Comparison of ENCODE assay signal across 23 mouse cellular contexts in genomic region chr3:14952951-14953350, GRCm38 (mm10).
DNase-seq lines count a peak whose midpoint lies in the region; ATAC-seq and TF ChIP-seq lines count a peak whose summit lies in the region.
"Had no signal": no experiment of that assay in that cellular context is flagged by ENCODE, and none has a peak within 500 bp of the region (broad histone marks: within the 10 kb centered on the region; RNA-seq: fewer than 3 reads in every experiment).

No protein-coding gene starts in this region.

- TF ChIP-seq POLR2A in lung, adult 2 months (IDR thresholded peaks at IDR 0.05; ENCODE audit: borderline replicate concordance, extremely low read depth, low read depth, low read length) = no peak

- DNase-seq in lung, postnatal 36 days = no peak
- DNase-seq in lung, postnatal 0 days (ENCODE audit: low spot score) = no peak
- DNase-seq in lung, adult 2 months = no peak
- peak; percentile 28 for DNase-seq in ES-E14 (ENCODE audit: low read depth, low spot score)
- DNase-seq in ZHBTc4 (ENCODE audit: low read depth, low spot score) = peak; percentile 40
- DNase-seq in adrenal gland, postnatal 25 days = no peak
- DNase-seq: adrenal gland, adult 2 months; adrenal gland, postnatal 10 days; adrenal gland, postnatal 36 days; cerebellum, adult 11-12 months; cerebellum, adult 2 months; cerebellum, adult 9-10 months; cerebellum, postnatal 10 days; embryo, embryonic 11 days had no signal

- peaks cover 35% of the 10 kb centered on the region for H3K4me1 ChIP-seq in lung, embryonic 15.5 days
- H3K4me1 ChIP-seq in lung, postnatal 0 days (ENCODE audit: insufficient read depth, low read depth, low read length) = peaks cover 14% of the 10 kb centered on the region
- H3K4me1 ChIP-seq in lung, adult 2 months (ENCODE audit: control insufficient read depth, insufficient read depth, low read length) = peaks cover 6% of the 10 kb centered on the region; the same call in 1 of the 2 replicates
- H3K4me1 ChIP-seq in ES-E14 (ENCODE audit: control insufficient read depth in 2 of 2, insufficient read depth in 2 of 2, low read length in 2 of 2, poor library complexity in 1 of 2) = no peaks in the 10 kb centered on the region
- no peaks in the 10 kb centered on the region for H3K4me1 ChIP-seq in kidney, embryonic 14.5 days (ENCODE audit: control insufficient read depth, insufficient read depth, low read length)
- H3K4me1 ChIP-seq: embryonic facial prominence, embryonic 13.5 days; embryonic facial prominence, embryonic 15.5 days; forebrain, embryonic 10.5 days; forebrain, embryonic 12.5 days had no signal

- WGBS in lung, embryonic 15.5 days = 47% methylated on average over 3 of the region's 3 CpGs
- 37% methylated on average over 3 of the region's 3 CpGs for WGBS in lung, postnatal 0 days
- 50% methylated on average over 3 of the region's 3 CpGs for WGBS in lung, adult 2 months
- WGBS in kidney, embryonic 14.5 days = 52% methylated on average over 3 of the region's 3 CpGs

- TF ChIP-seq EP300 in lung, postnatal 0 days (IDR thresholded peaks at IDR 0.05) = no peak

- in situ Hi-C loops in ES-E14 (cut with MboI; ENCODE audit: low sequenced_read_pairs in 2 of 2, unreplicated experiment in 2 of 2) = no loop called here

- no peak overlapping the region for H3K9ac ChIP-seq in lung, embryonic 15.5 days
- H3K9ac ChIP-seq in lung, postnatal 0 days (replicated peaks; ENCODE audit: low read depth) = no peak overlapping the region
- no peak overlapping the region for H3K9ac ChIP-seq in ES-E14 (ENCODE audit: insufficient read depth, low read depth, low read length, poor library complexity, severe bottlenecking)
- H3K9ac ChIP-seq in kidney, embryonic 14.5 days (ENCODE audit: low read depth, low read length) = no peak overlapping the region
- H3K9ac ChIP-seq: embryonic facial prominence, embryonic 13.5 days; embryonic facial prominence, embryonic 15.5 days; forebrain, embryonic 12.5 days had no signal

- H3K36me3 ChIP-seq in lung, embryonic 15.5 days = no peaks in the 10 kb centered on the region
- H3K36me3 ChIP-seq in lung, postnatal 0 days (ENCODE audit: insufficient read depth, low read length) = no peaks in the 10 kb centered on the region
- no peaks in the 10 kb centered on the region for H3K36me3 ChIP-seq in ES-E14 (ENCODE audit: control insufficient read depth, insufficient read depth, low read length, poor library complexity, severe bottlenecking)
- H3K36me3 ChIP-seq in kidney, embryonic 14.5 days (ENCODE audit: control insufficient read depth, insufficient read depth, low read length) = no peaks in the 10 kb centered on the region
- H3K36me3 ChIP-seq: embryonic facial prominence, embryonic 13.5 days; embryonic facial prominence, embryonic 15.5 days; forebrain, embryonic 10.5 days; forebrain, embryonic 12.5 days had no signal

- ATAC-seq in lung, embryonic 15.5 days (ENCODE audit: borderline replicate concordance, extremely low read depth, low FRiP score, low TSS enrichment) = no peak
- ATAC-seq in lung, postnatal 0 days = no peak
- ATAC-seq in kidney, embryonic 14.5 days (ENCODE audit: low FRiP score, low TSS enrichment) = no peak
- ATAC-seq: forebrain, embryonic 14.5 days; forebrain, embryonic 16.5 days had no signal

- H3K9me3 ChIP-seq in lung, embryonic 15.5 days = no peaks in the 10 kb centered on the region
- H3K9me3 ChIP-seq in lung, postnatal 0 days (ENCODE audit: low read length) = no peaks in the 10 kb centered on the region
- H3K9me3 ChIP-seq in ES-E14 (ENCODE audit: control insufficient read depth, insufficient read depth, low read depth, low read length) = no peaks in the 10 kb centered on the region
- H3K9me3 ChIP-seq in kidney, embryonic 14.5 days (ENCODE audit: control insufficient read depth, low read length) = no peaks in the 10 kb centered on the region
- H3K9me3 ChIP-seq: embryonic facial prominence, embryonic 13.5 days; embryonic facial prominence, embryonic 15.5 days; forebrain, embryonic 10.5 days; forebrain, embryonic 12.5 days had no signal

- H3K4me2 ChIP-seq in lung, embryonic 15.5 days = no peak overlapping the region
- no peak overlapping the region for H3K4me2 ChIP-seq in lung, postnatal 0 days (replicated peaks; ENCODE audit: low read depth, low read length)
- H3K4me2 ChIP-seq in kidney, embryonic 14.5 days (replicated peaks; ENCODE audit: low read depth, low read length) = no peak overlapping the region
- H3K4me2 ChIP-seq: embryonic facial prominence, embryonic 13.5 days; embryonic facial prominence, embryonic 15.5 days; forebrain, embryonic 12.5 days had no signal

- no peaks in the 10 kb centered on the region for H3K27me3 ChIP-seq in lung, embryonic 15.5 days
- H3K27me3 ChIP-seq in lung, postnatal 0 days (replicated peaks; ENCODE audit: insufficient read depth, low read length) = no peaks in the 10 kb centered on the region
- H3K27me3 ChIP-seq in kidney, embryonic 14.5 days (ENCODE audit: control insufficient read depth, insufficient read depth, low read length) = no peaks in the 10 kb centered on the region
- H3K27me3 ChIP-seq: embryonic facial prominence, embryonic 13.5 days; embryonic facial prominence, embryonic 15.5 days; forebrain, embryonic 12.5 days had no signal

- H3K4me3 ChIP-seq in lung, embryonic 15.5 days = no peak overlapping the region
- H3K4me3 ChIP-seq in lung, postnatal 0 days (ENCODE audit: low read depth, low read length) = no peak overlapping the region
- no peak overlapping the region for H3K4me3 ChIP-seq in lung, adult 2 months (replicated peaks; ENCODE audit: extremely low read depth, low read depth, low read length)
- no peak overlapping the region for H3K4me3 ChIP-seq in ES-E14 (ENCODE audit: insufficient read depth in 1 of 2, low read depth in 1 of 2, low read length in 2 of 2, poor library complexity in 1 of 2, severe bottlenecking in 1 of 2)
- H3K4me3 ChIP-seq in kidney, embryonic 14.5 days (ENCODE audit: low read length) = no peak overlapping the region
- H3K4me3 ChIP-seq: embryonic facial prominence, embryonic 13.5 days; embryonic facial prominence, embryonic 15.5 days; erythroblast, embryonic 14.5 days; forebrain, embryonic 10.5 days; forebrain, embryonic 12.5 days had no signal

- peak overlapping the region; percentile 54; the same call in 1 of the 2 replicates for H3K27ac ChIP-seq in lung, embryonic 15.5 days
- peak overlapping the region; percentile 3; the same call in 1 of the 2 replicates for H3K27ac ChIP-seq in lung, postnatal 0 days (ENCODE audit: low read length)
- H3K27ac ChIP-seq in ES-E14 (ENCODE audit: insufficient read depth, low read depth, low read length, poor library complexity, severe bottlenecking) = no peak overlapping the region
- no peak overlapping the region for H3K27ac ChIP-seq in kidney, embryonic 14.5 days (ENCODE audit: low read depth, low read length)
- H3K27ac ChIP-seq: embryonic facial prominence, embryonic 13.5 days; embryonic facial prominence, embryonic 15.5 days; forebrain, embryonic 10.5 days; forebrain, embryonic 12.5 days had no signal

- no peak for TF ChIP-seq CTCF in lung, postnatal 0 days (IDR thresholded peaks at IDR 0.05)
- TF ChIP-seq CTCF in lung, adult 2 months (IDR thresholded peaks at IDR 0.05; ENCODE audit: insufficient read depth, low read length) = no peak

TF ChIP-seq in ES-E14, 5 proteins besides CTCF, POLR2A, EP300 and RAD21:
- TF ChIP-seq ZNF384 (IDR thresholded peaks at IDR 0.05; ENCODE audit: low read depth, low read length) = no peak

Comparison
In these comparisons a context has a peak if more than half of its experiments do, and no peak if none do; other contexts are left out.
1. H3K27ac ChIP-seq: peak in lung, embryonic 15.5 days (single experiment) and lung, postnatal 0 days (single experiment); none in ES-E14 (single experiment) and kidney, embryonic 14.5 days (single experiment).
2. DNase-seq: peak in ES-E14 (single experiment) and ZHBTc4 (single experiment); none in lung, postnatal 36 days (single experiment), lung, postnatal 0 days (single experiment), lung, adult 2 months (single experiment) and adrenal gland, postnatal 25 days (single experiment).